Mouse (Mus musculus): ENCODE results near the gene Gpx4.
A peak's percentile ranks its signal among the peaks of the same experiment; 100 is the strongest.
"Not testable (repeated sequence)": the region's sequence is repeated elsewhere in the genome, so short reads cannot be mapped to it uniquely, and the experiment has no call there.

The Gpx4 gene

DNA sequence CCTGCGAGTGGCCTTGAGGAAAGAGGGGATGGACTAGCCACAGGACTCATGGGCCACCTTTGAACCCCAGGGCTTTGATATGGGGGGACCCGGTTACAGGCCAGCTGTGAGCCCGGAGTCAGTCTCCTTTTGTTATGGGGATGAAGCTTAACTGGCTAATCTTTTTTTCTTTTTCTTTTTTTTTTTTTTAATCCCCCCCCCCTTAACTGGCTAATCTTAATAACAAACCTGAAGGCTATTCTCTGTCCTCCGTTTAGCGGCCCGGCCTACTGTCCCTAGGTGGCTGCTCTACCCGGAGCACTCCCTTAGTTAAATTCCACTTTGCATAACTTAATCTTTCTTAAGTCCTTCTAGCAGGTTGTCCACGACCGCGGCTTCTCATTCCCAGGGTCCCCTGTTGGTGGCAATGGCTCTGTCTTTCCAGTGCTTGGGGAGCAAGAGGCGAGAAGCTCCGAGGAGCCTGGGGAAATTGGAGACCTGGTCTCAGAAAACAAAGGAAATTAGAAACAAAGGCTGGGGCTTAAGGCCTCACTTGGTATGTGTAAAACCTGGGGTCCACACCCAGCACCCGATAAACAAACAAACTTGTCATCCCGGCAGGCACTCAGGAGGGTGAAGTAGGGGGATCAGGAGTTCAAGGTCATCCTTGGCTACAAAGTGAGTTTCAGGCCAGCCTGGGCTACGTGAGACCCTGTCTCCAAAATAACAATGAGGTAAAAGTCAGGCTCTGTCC is 4.1 kb downstream of the Gpx4 start:
- DNase-seq, result no peak

DNA sequence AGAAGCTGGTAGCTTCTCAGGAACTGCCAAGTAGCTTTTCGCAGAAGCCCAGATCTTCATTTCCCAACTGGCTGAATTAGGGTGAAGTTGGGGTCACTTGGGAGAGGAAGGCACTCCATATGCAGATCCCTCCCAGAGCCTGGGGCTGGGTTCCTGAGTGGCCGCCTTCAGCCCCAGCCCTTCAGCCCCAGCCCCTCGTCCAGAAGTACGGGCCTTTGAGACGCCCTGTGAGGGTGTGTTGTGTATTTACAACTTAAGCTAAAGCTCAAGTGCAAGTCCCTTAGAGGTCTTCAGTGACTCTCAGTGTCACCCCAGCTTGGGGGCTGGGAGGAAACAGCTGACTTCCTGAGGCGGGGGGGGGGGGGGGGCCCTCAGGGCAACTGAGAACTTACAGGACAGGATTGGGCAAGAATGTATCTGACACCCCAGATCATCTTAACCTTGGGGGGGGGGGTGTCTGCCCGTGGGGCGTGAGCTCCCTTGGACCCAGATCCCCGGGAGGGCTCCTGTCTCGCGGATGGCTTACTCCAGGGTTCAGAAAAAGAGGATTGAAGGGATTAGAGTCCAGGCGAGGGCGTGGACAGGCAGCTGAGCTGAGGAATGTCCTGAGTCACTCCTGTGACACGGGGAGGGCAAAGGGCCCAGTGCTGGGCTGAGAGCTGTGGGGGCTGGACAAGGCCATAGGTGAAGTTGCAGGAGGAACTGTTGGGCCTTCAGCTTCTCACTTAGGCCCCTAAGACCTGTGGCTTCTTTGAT is 4.8 kb downstream of the Gpx4 start:
- no peak for DNase-seq

DNA sequence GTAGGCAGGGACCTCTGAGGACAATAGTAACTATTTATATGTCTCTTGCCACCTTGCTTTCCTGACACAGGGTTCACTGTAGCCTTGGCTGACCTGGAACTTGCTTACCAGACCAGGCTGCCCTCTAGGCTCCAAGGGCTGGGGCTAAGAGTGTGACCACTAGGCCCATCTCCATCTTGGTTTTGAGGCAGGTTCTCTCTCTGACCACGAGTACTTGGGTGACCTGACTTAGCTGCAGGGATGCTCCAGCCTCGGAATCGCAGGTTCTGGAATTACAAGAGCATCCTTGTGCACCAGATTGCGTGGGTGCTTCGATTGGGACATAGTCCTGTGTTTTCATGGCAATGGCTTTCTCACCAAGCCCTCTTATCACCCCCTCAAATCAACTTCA is 5.4 kb downstream of the Gpx4 start:
- no peak for DNase-seq

DNA sequence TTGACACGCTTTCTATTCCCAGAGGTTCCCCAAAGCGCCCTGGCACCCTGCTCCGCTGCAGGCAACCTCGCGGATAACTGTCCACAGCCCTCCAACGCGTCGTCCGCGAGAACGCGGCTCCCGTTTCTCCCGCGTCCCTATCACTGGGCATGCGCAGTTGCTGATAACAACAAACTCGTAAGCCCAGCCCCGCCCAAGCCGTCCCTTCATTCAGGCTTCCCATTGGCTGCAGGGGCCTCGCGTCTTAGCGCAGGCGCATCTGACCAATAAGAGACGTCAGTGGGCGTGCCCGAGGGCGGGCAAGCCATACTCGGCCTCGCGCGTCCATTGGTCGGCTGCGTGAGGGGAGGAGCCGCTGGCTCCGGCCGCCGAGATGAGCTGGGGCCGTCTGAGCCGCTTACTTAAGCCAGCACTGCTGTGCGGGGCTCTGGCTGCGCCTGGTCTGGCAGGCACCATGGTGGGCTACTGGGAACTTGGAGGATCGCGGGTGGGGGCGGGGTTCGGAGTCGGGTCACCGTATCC is 6.4 kb downstream of the Gpx4 start:
- DNase-seq, result peak; percentile 100

DNA sequence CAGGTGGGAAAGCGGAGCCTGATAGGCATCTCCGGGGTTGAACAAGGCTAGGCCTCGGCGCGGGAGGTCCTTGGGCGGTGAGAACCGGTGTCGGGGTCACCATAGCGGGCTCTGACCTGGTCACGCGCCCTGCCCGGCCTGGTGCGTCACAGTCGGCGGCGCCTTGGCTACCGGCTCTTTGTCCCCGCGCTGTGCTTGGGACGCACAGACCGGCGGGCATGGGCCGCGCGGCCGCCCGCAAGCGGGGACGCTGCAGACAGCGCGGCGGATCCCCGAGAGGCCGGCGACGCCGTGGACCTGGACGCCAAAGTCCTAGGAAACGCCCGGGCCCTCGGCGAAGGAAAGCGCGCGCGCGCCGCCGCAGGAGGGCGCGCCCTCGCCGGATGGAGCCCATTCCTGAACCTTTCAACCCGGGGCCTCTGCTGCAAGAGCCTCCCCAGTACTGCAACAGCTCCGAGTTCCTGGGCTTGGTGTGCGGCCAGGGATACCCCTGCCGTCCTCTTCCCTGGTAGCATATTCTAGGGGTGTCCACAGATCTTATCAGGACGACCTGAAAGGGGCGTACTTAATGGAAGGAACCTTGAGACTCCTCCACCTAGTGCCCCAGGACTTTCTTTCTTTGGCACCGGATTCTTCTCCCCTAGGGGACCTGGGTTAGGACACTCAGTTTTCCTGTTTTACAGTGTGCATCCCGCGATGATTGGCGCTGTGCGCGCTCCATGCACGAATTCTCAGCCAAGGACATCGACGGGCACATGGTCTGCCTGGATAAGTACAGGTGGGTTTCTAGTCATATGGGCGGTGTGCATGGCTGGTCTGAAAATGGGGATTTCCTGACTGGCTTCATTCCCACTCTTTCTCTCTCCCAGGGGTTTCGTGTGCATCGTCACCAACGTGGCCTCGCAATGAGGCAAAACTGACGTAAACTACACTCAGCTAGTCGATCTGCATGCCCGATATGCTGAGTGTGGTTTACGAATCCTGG is 7.2 kb downstream of the Gpx4 start:
- no peak for DNase-seq

DNA sequence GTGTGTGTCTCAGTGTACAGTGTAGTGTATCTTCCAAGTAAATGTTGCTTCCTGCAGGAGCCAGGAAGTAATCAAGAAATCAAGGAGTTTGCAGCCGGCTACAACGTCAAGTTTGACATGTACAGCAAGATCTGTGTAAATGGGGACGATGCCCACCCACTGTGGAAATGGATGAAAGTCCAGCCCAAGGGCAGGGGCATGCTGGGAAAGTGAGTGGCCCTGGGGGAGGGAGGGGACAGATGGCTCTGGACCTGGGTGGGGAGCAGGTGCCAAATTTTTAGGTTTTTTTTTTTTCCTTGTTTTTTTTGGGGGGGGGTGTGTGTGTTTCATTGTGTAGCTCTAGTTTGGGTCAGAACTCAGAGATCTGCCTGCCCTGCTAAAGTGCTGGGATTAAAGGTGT is 7.9 kb downstream of the Gpx4 start:
- DNase-seq, result not testable (repeated sequence)

DNA sequence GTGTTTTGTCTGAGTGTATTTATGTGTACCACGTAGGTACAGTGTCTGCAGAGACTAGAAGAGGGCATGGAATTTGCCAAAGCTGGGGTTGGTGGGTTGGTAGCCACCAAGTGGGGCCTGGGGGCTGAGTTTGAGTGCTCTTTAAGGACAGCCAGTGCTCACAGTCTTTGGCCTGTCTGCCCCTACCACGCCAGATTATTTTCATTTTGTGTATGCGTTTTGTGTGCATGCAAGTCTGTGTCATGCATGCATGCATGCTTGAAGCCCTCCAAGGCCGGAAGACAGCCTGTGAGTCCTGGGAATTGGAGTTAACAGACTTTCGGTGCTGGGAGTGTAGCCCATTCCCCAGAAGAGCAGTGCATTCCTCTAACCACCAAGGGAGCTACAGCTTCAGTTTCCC is 8.4 kb downstream of the Gpx4 start:
- DNase-seq, result no peak

DNA sequence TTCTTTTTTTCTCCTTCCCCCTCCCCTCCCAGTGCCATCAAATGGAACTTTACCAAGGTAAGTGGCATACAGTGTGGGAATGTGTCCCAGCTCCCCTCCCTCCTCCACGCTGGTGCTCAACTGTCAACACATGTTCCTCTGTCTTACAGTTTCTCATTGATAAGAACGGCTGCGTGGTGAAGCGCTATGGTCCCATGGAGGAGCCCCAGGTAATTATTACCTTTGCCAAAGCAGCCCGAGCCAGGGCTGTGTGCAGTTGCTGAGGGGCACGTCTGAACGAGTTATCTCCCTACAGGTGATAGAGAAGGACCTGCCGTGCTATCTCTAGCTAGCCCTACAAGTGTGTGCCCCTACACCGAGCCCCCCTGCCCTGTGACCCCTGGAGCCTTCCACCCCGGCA is 8.9 kb downstream of the Gpx4 start:
- DNase-seq, result no peak

DNA sequence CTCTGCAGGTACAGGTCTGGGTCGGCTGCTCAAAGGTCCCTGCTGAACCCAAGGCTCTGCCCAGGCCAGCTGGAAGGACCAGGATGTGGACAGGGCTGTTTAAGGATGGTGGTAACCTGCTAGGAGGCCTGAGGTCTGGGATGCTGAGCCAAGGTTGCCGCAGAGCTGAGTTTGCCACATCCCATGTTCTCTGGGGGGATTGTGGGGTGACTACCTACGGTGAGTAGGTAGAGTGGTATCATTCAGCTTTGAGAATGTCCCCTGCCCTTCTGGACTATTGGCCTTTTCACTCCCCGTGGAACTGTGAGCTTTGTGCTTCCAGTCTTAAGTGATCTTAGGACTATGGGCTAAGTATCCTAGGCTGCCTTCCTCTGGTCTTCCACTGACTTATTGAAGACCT is 9.5 kb downstream of the Gpx4 start:
- DNase-seq, result no peak

DNA sequence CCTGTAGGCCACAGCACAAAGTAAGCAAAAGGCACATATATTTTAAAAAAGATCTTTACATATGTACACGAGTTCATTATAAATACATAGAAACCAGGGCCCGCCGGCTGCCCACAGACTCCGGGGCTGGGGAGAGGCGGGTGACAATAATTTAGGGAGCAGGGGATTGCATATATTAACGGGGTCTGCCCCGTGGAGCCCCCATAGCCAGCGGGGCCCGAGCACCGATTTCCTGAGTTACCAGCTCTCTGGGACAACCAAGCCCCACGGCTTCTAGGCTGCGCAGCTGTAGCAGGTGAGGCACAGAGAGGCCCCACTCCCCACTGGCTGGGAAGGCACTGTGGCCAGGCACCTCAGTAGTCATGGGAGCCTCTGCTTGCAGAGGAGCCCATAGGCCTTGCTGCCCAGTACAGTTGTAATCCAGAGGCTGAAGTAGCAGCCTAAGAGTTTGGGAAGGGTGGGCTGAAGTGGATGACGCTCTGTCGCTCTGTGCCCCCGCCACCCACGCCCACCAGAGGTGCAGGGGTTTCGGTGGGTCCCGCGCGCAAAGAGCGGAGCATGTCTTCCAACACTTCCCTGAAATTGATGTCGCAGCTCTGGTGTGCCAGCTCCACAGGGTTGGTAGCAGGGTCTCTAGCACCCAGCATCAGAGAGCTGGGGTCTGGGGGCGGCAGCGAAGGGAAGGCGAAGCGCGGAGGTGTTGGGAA is 10.2 kb downstream of the Gpx4 start:
- no peak for DNase-seq

DNA sequence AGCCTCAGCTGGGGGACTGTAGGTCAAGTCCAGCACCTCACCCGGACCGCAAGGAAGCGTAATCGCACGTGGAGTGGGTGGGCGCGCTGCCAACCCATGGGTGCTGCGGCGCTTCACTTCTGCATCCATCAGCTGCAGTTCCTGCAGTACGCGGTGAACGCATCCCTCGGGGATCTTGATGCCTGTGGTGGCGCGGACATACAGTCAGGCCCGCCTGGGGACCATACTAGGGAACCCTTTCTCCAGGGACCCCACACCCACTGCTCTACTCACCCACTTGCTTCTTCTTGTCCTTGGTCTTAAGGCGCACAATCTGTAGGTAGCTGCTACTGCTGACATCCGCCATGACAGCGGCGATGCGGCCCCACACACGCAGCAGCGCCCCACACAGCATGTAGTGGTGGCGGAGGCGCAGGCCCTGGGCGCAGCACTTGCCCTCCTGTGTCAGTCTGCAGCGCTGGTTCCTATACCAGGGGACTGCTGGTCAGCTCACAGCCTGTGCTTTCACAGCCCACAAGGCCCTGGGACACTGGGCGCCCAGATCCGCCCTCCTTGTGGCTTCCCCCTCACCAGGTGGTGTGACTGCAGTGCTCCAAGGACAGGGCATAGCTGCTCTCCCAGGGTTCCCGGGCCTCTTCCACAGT is 10.8 kb downstream of the Gpx4 start:
- DNase-seq, result no peak

DNA sequence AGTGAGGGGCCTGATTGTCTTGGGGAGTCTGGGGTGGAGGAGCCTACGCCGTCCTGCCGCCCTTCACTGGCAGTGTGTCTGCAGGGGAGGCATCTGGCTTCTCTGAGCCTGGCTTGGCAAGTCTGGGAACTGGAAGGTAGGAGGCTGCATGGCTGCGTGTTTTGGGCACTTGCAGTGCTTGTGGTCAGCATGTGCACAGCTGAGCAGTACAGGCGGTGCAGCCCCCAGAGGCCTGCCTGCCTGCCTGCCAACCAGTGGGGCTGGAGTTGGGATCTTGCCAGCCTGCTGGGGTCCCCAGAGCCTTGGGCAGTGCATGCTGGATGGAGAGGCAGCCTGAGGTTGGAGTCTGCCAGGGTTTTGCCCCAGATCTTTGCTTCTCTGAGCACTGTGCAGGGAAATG is 16.1 kb downstream of the Gpx4 start:
- DNase-seq, result no peak

DNA sequence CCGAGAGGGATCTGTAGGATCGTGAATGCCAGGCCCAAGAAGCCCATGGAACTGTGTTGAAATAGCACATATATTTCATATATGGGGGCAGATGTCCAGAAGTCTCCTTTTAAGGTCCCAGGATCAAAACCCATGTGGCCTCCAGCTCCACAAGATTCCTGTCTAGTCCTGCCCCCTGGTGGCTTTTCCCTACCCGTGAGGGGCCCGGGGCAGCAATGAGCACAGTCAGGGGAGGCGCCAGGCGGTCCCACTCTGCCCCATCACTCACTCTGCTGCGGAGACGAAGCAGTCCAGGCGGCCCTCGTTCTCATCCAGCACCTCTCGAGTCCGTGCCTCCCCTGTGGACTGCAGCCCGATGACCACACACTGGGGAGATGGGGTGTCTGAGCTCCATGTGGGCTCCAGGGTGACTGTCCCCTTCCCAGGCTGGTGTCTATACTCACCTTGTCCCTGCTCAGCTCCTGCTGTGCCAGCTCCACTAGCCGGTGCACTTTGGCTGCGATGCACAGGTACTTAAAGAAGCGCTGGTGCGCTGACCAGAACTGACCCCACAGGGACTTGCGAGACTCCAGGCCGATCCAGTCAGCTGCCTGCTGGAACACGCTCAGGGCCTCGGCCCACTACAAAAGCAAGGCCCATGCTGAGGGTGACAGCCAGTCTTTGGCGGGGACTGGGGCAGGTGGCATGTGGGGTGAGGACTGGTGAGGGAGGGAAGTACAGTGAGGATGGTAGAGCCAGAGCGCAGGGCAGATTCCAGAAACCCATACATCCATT is 17.1 kb downstream of the Gpx4 start:
- no peak for DNase-seq

DNA sequence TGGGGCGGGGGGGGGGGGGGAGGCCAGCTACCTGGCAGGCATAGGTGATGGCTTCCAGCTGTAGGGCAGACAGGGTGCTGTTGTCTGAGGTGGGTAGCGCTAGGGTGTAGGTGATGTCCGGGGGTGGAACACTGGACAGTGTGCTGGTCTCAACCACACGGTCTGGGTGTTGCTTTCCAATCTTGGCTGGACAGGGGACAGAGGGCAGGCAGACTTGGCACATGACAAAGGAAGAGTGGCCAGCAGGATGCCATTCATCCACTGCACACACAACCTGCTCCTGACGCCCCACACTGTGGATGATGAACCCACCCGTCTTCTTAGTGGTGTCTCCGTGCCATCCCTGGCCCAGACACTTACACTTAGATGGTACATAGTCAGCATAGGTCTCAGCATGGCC is 22.3 kb downstream of the Gpx4 start:
- no peak for DNase-seq

DNA sequence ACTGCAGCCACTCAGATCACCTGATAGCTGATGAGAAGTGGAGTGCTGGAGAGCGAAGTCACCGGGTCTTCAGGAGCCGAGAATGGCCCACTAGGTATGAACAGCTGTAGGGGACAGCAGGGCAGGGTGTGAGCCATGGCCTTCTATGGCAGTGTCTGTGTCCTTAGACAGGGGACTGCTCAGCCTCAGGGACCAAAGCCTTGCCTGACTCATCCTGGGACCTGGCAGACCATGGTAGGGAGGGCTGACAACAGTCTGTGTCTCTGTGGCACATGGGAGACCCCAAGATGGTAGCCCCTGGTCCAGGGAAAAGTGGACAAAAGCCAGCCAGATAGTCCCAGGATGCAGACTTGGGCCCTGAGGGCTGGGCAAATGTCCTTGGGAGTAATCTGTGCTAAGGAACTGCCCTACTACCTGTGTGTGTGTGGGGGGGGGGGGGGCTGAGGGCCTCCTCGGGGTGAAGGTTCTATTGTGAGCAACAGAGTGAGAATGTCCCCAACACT is 23.0 kb downstream of the Gpx4 start:
- DNase-seq, result no peak

DNA sequence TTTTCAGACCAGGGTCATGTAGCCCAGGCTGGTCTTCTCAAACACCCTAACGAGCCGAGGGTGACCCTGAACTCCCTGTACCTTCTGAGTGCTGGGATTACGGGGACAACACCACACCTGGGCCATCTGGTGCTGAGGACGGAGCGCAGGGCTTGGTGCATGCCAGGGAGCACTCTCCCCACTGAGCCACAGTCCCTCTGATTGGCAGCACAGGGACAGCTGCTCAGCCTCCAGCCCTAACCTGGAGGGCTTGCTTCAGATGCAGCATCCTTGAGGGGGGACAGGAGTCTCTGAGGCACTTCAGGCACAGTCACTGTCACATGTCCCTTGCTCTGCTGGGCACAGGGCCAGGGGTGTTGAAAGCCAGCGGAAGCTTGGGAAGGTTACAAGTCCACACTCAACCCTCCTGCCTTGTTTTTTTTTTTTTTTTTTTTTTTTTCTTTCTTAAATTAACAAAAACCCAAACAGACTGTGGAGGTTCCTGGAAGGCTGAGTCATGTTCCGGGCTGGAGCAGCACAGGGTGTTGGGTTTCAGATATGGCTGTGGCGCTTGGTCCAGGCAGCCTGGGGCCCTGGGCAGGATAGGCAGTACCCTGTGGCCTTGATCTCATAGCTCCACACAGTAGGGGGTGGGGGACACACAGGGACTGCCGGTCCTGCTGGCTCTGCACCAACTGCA is 24.0 kb downstream of the Gpx4 start:
- DNase-seq, result peak; percentile 90

DNA sequence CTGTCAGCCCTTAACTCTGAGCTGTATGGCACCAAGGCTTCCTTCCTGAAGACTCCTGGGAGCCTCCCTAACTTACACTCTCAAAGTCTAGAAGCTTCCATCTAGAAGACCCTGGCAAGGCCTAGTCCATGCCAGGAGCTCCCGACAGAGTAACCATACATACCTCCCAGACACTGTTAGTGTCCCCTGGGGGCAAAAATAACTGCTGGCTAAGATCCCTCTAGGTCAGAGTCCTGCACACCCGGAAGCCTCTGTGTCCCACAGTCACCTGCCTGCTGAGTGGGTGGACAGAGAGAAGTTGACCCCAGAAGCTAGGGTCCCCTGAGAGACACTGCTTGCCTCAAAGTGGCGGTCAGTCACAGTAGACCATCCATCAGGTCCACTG is 24.5 kb downstream of the Gpx4 start:
- DNase-seq, result no peak

DNA sequence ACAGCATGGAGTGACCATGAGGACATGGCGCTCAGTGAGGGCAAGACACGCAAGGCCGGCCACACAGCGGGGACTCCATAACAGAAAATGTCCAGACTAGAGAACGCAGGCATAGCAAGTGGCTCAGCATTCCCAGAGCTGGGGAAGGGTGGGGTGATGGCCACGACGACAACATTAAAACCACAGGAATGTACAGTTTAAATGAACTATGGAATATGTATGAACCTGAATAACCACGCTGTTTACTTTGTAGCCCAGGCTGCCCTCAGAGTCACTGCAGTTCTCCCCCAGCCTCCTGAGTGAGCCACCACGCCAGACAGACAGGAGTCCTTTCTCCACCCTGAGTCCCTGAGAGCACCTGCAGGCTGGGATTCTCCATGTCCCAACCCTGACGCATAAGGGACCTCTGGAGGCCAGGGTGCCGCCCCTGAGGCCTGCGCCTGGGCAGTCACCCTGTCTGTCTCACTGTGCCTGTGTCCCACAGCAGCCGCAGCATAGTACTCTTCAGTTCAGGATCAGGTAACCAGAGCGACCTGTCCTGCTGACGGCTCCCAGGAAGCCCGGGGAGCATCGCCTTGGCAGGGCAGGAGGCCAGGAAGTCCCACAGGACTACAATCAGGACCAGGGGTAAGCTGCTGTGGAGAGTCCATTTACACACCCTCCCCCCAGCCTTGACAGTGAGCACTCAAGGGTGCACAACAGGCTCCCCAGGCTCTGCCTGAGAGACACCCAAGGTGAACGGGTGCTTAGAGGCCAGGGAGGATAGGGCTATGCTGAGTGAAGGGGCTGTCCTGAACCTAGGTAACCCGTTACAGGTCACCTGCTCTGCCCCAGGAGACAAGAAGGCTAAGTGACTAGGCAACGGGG is 25.9 kb downstream of the Gpx4 start:
- DNase-seq, result no peak

All from layer of hippocampus, adult 9-11 months (tissue).